Mouse (Mus musculus): ENCODE data around the gene Fut8. TPM values are rescaled to one million over a fixed set of nuclear protein-coding genes. Genes with fewer than 3 reads are reported as not detected.
"Not testable (repeated sequence)": the region's sequence is repeated elsewhere in the genome, so short reads cannot be mapped to it uniquely, and the experiment has no call there.

Gene Fut8
- polyA plus RNA-seq, 1 experiment from 2014 or later, result 7.1 TPM

DNA sequence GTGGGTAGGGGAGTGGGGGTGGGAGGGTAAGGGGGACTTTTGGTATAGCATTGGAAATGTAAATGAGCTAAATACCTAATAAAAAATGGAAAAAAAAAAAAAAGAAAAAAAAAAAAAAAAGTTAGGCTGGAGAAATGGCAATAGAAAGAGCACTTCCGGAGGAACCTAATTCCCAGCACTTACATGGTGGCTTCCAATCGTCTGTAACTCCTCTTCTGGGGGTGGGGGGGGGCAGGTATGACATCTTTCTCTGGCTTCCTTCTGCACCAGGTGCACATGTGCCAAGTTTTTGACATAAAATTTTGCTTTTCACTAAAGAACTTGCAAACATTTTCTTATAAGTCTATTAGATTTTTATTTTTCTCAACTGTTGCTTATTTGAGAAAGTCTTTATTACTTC is 53.9 kb downstream of the Fut8 start:
- H3K4me1 ChIP-seq (ENCODE audit: control insufficient read depth, low read depth, low read length); H3K27me3 ChIP-seq (ENCODE audit: control insufficient read depth, insufficient read depth, low read depth, low read length); H3K4me3 ChIP-seq (ENCODE audit: low read depth, low read length); H3K9me3 ChIP-seq (replicated peaks; ENCODE audit: control insufficient read depth, low read length); H3K9ac ChIP-seq (ENCODE audit: low read depth, low read length); ATAC-seq (ENCODE audit: low read depth); H3K4me2 ChIP-seq (ENCODE audit: low read depth, low read length); H3K36me3 ChIP-seq (ENCODE audit: control insufficient read depth, insufficient read depth); H3K27ac ChIP-seq (ENCODE audit: low read length): not testable (repeated sequence)
- WGBS (ENCODE audit: insufficient replicate concordance), result 44% methylated on average over 2 of the region's 2 CpGs

DNA sequence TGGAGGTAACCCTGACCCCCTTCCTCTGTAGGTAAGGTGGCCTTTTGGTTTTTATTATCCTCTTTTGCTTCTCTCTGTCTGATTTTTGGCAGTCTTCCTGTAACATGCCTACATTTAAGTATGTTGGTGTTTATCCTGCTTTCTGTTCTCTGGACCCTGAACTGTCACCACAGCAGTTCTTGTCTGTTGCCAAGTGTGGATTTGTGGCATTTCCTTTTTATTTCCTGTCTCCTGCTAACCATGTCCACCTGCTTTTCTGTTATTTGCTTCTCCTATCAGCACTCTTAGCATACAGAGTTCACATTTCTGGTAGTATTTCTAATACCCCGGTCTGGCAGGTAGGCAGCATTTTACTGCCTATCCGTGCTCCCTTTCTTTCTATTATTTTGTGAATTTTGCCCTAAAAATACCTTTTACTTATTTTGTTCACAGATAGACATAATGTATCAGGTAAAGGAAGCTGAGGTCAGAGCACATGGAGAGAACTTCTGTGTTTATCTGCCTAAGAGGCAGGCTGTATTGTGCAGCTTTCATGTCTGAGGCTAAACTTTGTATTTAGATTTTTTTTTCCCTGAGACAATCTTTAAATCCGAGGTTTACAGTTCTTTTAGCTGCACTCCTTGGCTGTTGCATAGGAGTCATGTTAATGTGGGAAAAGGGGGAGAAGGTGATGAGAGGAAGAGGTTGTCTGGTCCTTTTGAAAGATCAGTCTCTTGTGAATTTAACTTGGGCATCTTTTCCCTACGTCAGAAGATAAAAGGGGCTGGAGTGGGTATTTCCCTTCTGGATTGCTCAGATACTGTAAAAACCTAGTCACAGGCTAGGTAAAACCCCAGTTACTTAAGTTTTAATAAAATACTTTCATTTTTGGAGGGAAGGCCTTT is 54.7 kb downstream of the Fut8 start:
- Histone ChIP-seq H3K36me3 (ENCODE audit: control insufficient read depth, insufficient read depth) (no peaks in the 10 kb centered on the region), H3K27me3 (ENCODE audit: control insufficient read depth, insufficient read depth, low read depth, low read length) (no peaks in the 10 kb centered on the region), H3K4me3 (ENCODE audit: low read depth, low read length) (no peak overlapping the region), H3K27ac (ENCODE audit: low read length) (no peak overlapping the region), H3K9ac (ENCODE audit: low read depth, low read length) (no peak overlapping the region), H3K4me1 (ENCODE audit: control insufficient read depth, low read depth, low read length) (no peaks in the 10 kb centered on the region), H3K9me3 (replicated peaks; ENCODE audit: control insufficient read depth, low read length) (no peaks in the 10 kb centered on the region), H3K4me2 (ENCODE audit: low read depth, low read length) (no peak overlapping the region)
- no peak for ATAC-seq (ENCODE audit: low read depth)
- WGBS (ENCODE audit: insufficient replicate concordance), result 46% methylated on average over 4 of the region's 4 CpGs

DNA sequence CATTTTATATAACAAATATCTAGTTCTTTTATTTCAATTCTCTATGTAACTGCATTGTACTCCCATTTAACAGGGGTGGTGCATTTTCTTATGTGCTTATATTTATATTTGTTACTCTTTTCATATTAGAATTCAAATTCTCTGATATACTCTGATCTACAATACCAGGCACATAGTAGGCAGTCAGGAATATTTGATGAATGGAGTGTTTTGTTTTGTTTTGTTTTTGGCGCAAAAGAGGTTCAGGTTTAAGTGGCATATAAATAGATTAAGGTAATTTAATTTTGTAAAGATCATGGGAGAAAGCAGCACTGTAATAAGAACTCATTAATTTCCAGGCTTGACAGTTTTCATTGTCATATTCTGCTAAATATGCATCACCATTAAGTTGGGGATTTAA is 58.2 kb downstream of the Fut8 start:
- H3K27me3 ChIP-seq (ENCODE audit: control insufficient read depth, insufficient read depth, low read depth, low read length), result no peaks in the 10 kb centered on the region
- no peak overlapping the region for H3K9ac ChIP-seq (ENCODE audit: low read depth, low read length)
- H3K27ac ChIP-seq (ENCODE audit: low read length), result no peak overlapping the region
- no peak for ATAC-seq (ENCODE audit: low read depth)
- no peak overlapping the region for H3K4me2 ChIP-seq (ENCODE audit: low read depth, low read length)
- H3K4me3 ChIP-seq (ENCODE audit: low read depth, low read length), result no peak overlapping the region
- H3K9me3 ChIP-seq (replicated peaks; ENCODE audit: control insufficient read depth, low read length), result no peaks in the 10 kb centered on the region
- WGBS (ENCODE audit: insufficient replicate concordance), result 79% methylated on average over 1 of the region's 1 CpGs
- no peaks in the 10 kb centered on the region for H3K36me3 ChIP-seq (ENCODE audit: control insufficient read depth, insufficient read depth)
- no peaks in the 10 kb centered on the region for H3K4me1 ChIP-seq (ENCODE audit: control insufficient read depth, low read depth, low read length)

DNA sequence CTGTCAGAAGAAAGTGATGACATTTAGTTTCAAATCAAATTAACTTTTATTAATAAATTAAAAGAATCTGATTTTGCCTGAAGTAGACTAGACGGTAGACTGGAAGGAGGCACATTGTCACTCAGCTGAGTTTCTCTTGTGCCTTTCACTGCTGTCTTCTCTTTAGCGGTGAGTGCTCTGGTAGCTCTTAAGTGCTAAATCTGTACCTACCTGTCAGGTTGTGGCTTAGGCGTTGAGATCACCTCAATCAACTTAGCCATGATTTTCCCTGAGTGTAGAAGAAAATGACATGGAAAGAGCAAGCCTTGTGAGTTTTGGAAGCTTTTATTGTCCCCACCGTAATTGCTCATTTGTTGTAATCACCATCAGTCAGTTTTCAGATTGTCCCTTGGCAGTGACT is 59.2 kb downstream of the Fut8 start:
- Histone ChIP-seq H3K9me3 (replicated peaks; ENCODE audit: control insufficient read depth, low read length) (no peaks in the 10 kb centered on the region), H3K4me1 (ENCODE audit: control insufficient read depth, low read depth, low read length) (no peaks in the 10 kb centered on the region), H3K9ac (ENCODE audit: low read depth, low read length) (no peak overlapping the region), H3K27ac (ENCODE audit: low read length) (no peak overlapping the region), H3K4me2 (ENCODE audit: low read depth, low read length) (no peak overlapping the region), H3K4me3 (ENCODE audit: low read depth, low read length) (no peak overlapping the region), H3K27me3 (ENCODE audit: control insufficient read depth, insufficient read depth, low read depth, low read length) (no peaks in the 10 kb centered on the region), H3K36me3 (ENCODE audit: control insufficient read depth, insufficient read depth) (no peaks in the 10 kb centered on the region)
- 71% methylated on average over 4 of the region's 4 CpGs for WGBS (ENCODE audit: insufficient replicate concordance)
- no peak for ATAC-seq (ENCODE audit: low read depth)

DNA sequence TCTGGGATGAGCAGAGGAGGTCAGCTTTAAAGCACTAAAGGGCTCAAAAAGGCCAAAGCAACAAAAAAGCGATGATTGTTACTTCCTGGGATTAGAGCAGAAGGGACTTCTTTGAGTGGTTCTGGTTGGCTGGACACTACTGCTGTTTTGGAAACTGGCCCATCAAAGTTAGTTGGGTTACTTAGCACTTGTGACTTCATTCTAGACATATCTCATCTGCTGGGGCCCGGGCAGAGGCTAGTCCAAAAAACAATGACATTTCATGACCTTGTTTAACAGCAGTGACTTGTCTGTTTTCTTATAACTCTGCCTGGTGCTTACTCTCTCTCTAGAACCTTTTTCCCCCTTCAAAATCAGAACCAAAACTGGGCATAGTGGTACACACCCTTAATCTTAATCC is 59.9 kb downstream of the Fut8 start:
- 67% methylated on average over 2 of the region's 2 CpGs for WGBS (ENCODE audit: insufficient replicate concordance)
- Histone ChIP-seq H3K4me2 (ENCODE audit: low read depth, low read length) (no peak overlapping the region), H3K36me3 (ENCODE audit: control insufficient read depth, insufficient read depth) (no peaks in the 10 kb centered on the region), H3K4me1 (ENCODE audit: control insufficient read depth, low read depth, low read length) (no peaks in the 10 kb centered on the region), H3K27me3 (ENCODE audit: control insufficient read depth, insufficient read depth, low read depth, low read length) (no peaks in the 10 kb centered on the region), H3K27ac (ENCODE audit: low read length) (no peak overlapping the region), H3K9ac (ENCODE audit: low read depth, low read length) (no peak overlapping the region), H3K4me3 (ENCODE audit: low read depth, low read length) (no peak overlapping the region), H3K9me3 (replicated peaks; ENCODE audit: control insufficient read depth, low read length) (no peaks in the 10 kb centered on the region)
- ATAC-seq (ENCODE audit: low read depth), result no peak

DNA sequence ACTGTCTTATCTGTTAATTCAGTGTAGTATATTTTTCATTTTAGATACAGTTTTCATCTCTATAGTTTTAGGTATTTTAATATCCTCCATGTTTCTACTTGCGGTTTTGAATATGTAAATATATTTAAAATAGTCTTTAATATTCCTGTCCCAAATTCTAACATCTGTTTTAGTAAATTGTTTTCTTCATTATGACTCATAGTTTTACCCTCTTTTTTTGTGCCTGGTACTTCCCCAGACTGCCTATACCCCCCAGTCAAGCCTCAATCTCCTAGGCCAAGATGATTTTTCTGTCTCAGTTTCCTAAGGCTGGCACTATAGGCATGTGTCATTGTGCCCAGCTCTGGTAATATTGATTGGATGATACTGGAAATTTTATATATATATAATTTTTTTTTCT is 64.1 kb downstream of the Fut8 start:
- Histone ChIP-seq H3K36me3 (ENCODE audit: control insufficient read depth, insufficient read depth) (no peaks in the 10 kb centered on the region), H3K4me3 (ENCODE audit: low read depth, low read length) (no peak overlapping the region), H3K27me3 (ENCODE audit: control insufficient read depth, insufficient read depth, low read depth, low read length) (no peaks in the 10 kb centered on the region), H3K4me1 (ENCODE audit: control insufficient read depth, low read depth, low read length) (no peaks in the 10 kb centered on the region), H3K9ac (ENCODE audit: low read depth, low read length) (no peak overlapping the region), H3K9me3 (replicated peaks; ENCODE audit: control insufficient read depth, low read length) (no peaks in the 10 kb centered on the region), H3K4me2 (ENCODE audit: low read depth, low read length) (no peak overlapping the region), H3K27ac (ENCODE audit: low read length) (no peak overlapping the region)
- WGBS (ENCODE audit: insufficient replicate concordance), result 85% methylated on average over 1 of the region's 1 CpGs
- no peak for ATAC-seq (ENCODE audit: low read depth)

DNA sequence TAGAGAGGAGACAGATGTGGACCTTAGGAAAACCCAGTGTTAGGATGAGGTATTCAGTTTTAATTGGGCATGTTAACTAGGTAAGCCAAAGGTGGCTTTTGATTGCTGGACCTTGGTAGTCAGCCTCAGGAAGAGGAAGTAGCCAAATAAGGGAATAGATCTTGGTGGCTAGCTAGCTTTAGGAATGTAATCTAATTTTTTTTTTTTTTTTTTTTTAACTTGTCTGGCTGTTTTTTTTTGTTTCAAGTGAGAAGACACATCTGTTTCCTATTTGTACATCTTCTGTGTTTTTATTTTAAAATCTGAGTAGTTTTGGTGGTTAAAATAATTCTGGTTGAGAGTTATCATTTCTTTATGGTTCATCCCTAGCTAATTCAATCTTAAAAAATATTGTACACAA is 65.4 kb downstream of the Fut8 start:
- Histone ChIP-seq H3K4me2 (ENCODE audit: low read depth, low read length) (no peak overlapping the region), H3K4me3 (ENCODE audit: low read depth, low read length) (no peak overlapping the region), H3K9ac (ENCODE audit: low read depth, low read length) (no peak overlapping the region), H3K27ac (ENCODE audit: low read length) (no peak overlapping the region), H3K36me3 (ENCODE audit: control insufficient read depth, insufficient read depth) (no peaks in the 10 kb centered on the region), H3K9me3 (replicated peaks; ENCODE audit: control insufficient read depth, low read length) (no peaks in the 10 kb centered on the region), H3K4me1 (ENCODE audit: control insufficient read depth, low read depth, low read length) (no peaks in the 10 kb centered on the region), H3K27me3 (ENCODE audit: control insufficient read depth, insufficient read depth, low read depth, low read length) (no peaks in the 10 kb centered on the region)
- no peak for ATAC-seq (ENCODE audit: low read depth)

DNA sequence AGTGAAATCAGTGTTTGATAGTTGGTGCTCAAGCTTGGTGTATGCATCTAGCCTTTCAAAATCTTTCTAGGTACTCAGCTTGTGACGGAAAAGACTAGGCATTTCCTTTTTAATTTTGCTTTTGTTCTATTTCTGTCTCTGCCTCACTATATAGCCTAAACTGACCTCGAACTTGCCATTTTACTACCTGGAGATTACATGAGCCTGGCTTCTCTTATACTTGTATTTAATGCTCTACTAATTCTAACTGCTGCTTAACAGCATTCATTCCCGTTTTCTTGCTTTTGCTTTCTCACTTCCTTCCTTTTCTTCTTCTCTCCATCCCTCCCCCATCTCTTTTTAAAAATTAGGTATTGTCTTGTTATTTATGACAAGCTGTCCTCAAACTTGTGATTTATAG is 67.6 kb downstream of the Fut8 start:
- Histone ChIP-seq H3K9me3 (replicated peaks; ENCODE audit: control insufficient read depth, low read length) (no peaks in the 10 kb centered on the region), H3K9ac (ENCODE audit: low read depth, low read length) (no peak overlapping the region), H3K27me3 (ENCODE audit: control insufficient read depth, insufficient read depth, low read depth, low read length) (no peaks in the 10 kb centered on the region), H3K4me1 (ENCODE audit: control insufficient read depth, low read depth, low read length) (no peaks in the 10 kb centered on the region), H3K36me3 (ENCODE audit: control insufficient read depth, insufficient read depth) (no peaks in the 10 kb centered on the region), H3K4me2 (ENCODE audit: low read depth, low read length) (no peak overlapping the region), H3K27ac (ENCODE audit: low read length) (no peak overlapping the region), H3K4me3 (ENCODE audit: low read depth, low read length) (no peak overlapping the region)
- ATAC-seq (ENCODE audit: low read depth), result no peak
- WGBS (ENCODE audit: insufficient replicate concordance), result 57% methylated on average over 3 of the region's 3 CpGs

DNA sequence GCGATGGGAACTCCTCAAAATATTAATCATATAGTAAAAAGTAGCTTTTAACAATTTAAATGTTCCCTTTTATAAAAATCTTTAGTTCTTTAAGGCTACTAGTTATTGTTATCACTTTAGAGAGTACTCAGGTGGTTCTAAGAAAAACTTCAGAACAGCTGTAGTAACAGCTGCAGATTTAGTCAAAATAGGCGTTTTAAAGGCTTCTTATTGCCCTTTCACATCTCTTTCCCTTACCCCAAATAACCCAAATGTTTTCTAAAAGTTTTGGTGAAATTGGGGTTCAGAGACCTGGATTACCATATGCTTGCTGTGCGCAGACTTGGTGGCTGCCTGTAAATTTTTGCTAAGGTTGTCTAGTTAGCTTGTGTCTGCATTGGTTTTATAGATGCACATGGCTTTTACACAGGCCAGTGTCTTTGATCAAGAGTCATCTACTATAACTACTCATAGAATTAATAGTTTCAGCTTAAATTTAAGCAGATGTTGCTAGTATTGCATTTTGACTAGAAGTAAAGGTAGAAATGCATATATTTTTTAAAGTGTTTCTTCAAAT is 68.9 kb downstream of the Fut8 start:
- Histone ChIP-seq H3K27me3 (ENCODE audit: control insufficient read depth, insufficient read depth, low read depth, low read length) (no peaks in the 10 kb centered on the region), H3K9me3 (replicated peaks; ENCODE audit: control insufficient read depth, low read length) (no peaks in the 10 kb centered on the region), H3K4me1 (ENCODE audit: control insufficient read depth, low read depth, low read length) (no peaks in the 10 kb centered on the region), H3K4me2 (ENCODE audit: low read depth, low read length) (no peak overlapping the region), H3K27ac (ENCODE audit: low read length) (no peak overlapping the region), H3K36me3 (ENCODE audit: control insufficient read depth, insufficient read depth) (no peaks in the 10 kb centered on the region), H3K4me3 (ENCODE audit: low read depth, low read length) (no peak overlapping the region), H3K9ac (ENCODE audit: low read depth, low read length) (no peak overlapping the region)
- no peak for ATAC-seq (ENCODE audit: low read depth)
- 70% methylated on average over 3 of the region's 3 CpGs for WGBS (ENCODE audit: insufficient replicate concordance)

Measured in liver, embryonic 16.5 days (tissue).